Mouse (Mus musculus) kidney, postnatal 14 days (tissue): ENCODE results near the gene Ankrd11.

ENCODE experiments used
- DNase-seq: peaks from one replicate; pipeline ENCODE4 v3.0.0; 2022; ENCODE audit warnings: mixed read lengths

The Ankrd11 gene

GRCm38 (mm10) chr8:122924091-122924490 is 118.0 kb downstream of the Ankrd11 start:
- no peak for DNase-seq

GRCm38 (mm10) chr8:122923431-122924090 is 118.5 kb downstream of the Ankrd11 start:
- DNase-seq: no peak

GRCm38 (mm10) chr8:122922945-122923344 is 119.1 kb downstream of the Ankrd11 start:
- no peak for DNase-seq

- DNase-seq: no peak
Measured at GRCm38 (mm10) chr8:122920890-122921289, 121.2 kb downstream of the Ankrd11 start.

GRCm38 (mm10) chr8:122918438-122919107 is 123.5 kb downstream of the Ankrd11 start:
- no peak for DNase-seq

GRCm38 (mm10) chr8:122917531-122918392 is 124.3 kb downstream of the Ankrd11 start:
- DNase-seq: peak; percentile 55

- DNase-seq: no peak
Measured at GRCm38 (mm10) chr8:122916766-122917165, 125.3 kb downstream of the Ankrd11 start.

GRCm38 (mm10) chr8:122912871-122913270 is 129.2 kb downstream of the Ankrd11 start:
- DNase-seq: no peak

GRCm38 (mm10) chr8:122912150-122912549 is 129.9 kb downstream of the Ankrd11 start:
- no peak for DNase-seq

GRCm38 (mm10) chr8:122906463-122907021 is 135.5 kb downstream of the Ankrd11 start:
- DNase-seq: peak; percentile 93

- no peak for DNase-seq
Measured at GRCm38 (mm10) chr8:122905346-122905745, 136.7 kb downstream of the Ankrd11 start.

- DNase-seq: no peak
Measured at GRCm38 (mm10) chr8:122904496-122904895, 137.6 kb downstream of the Ankrd11 start.

- no peak for DNase-seq
Measured at GRCm38 (mm10) chr8:122903002-122903401, 139.1 kb downstream of the Ankrd11 start.

- no peak for DNase-seq
Measured at GRCm38 (mm10) chr8:122902581-122902980, 139.5 kb downstream of the Ankrd11 start.

GRCm38 (mm10) chr8:122901892-122902515 is 140.1 kb downstream of the Ankrd11 start:
- DNase-seq: no peak

- DNase-seq: no peak
Measured at GRCm38 (mm10) chr8:122901476-122901875, 140.6 kb downstream of the Ankrd11 start.

- no peak for DNase-seq
Measured at GRCm38 (mm10) chr8:122899085-122899484, 143.0 kb downstream of the Ankrd11 start.

- no peak for DNase-seq
Measured at GRCm38 (mm10) chr8:122898473-122898872, 143.6 kb downstream of the Ankrd11 start.

GRCm38 (mm10) chr8:122898018-122898417 is 144.1 kb downstream of the Ankrd11 start:
- DNase-seq: no peak

- no peak for DNase-seq
Measured at GRCm38 (mm10) chr8:122897200-122897599, 144.9 kb downstream of the Ankrd11 start.

- DNase-seq: no peak
Measured at GRCm38 (mm10) chr8:122896317-122896716, 145.8 kb downstream of the Ankrd11 start.

- DNase-seq: no peak
Measured at GRCm38 (mm10) chr8:122893451-122893850, 148.6 kb downstream of the Ankrd11 start.

GRCm38 (mm10) chr8:122891440-122891839 is 150.6 kb downstream of the Ankrd11 start:
- DNase-seq: no peak
